Mouse (Mus musculus): ENCODE results near the gene Bmx.

DNA sequence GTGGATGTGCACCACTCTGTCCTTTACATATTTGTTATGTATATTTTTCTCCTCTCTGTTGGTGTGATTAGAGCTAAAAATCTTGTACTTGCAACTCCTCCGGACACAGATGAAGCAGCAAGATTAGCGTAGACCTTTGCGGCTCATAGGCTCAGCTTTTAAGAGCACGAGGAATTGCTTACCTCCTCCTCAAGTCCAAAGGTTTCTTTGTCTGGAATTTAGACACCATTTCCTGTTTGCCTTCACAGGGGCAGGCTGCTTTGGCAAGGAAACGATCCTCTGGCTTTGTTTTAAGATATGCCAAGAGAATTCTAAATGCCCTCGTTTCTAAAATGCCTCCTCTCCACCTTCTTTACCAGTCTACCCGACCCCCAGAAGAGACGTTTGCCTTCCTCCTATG is 24.6 kb downstream of the Bmx start:
- TF ChIP-seq POLR2A (IDR thresholded peaks at IDR 0.05; ENCODE audit: extremely low read depth, insufficient read depth, low read length) (no peak), CTCF (IDR thresholded peaks at IDR 0.05; ENCODE audit: extremely low read depth, insufficient read depth, low read length) (no peak)
